Mouse (Mus musculus) adrenal gland, adult (tissue): ENCODE measurements around the gene Trem3.
A peak's percentile ranks its signal among the peaks of the same experiment; 100 is the strongest.

Experiments
- DNase-seq, 2 experiments: peaks; one replicate each; pipeline ENCODE4 v3.0.0; 2022 to 2023; ENCODE audit warnings: low spot score in 1 of 2; ENCODE audit not compliant: inconsistent age in 2 of 2

Gene Trem3

DNA sequence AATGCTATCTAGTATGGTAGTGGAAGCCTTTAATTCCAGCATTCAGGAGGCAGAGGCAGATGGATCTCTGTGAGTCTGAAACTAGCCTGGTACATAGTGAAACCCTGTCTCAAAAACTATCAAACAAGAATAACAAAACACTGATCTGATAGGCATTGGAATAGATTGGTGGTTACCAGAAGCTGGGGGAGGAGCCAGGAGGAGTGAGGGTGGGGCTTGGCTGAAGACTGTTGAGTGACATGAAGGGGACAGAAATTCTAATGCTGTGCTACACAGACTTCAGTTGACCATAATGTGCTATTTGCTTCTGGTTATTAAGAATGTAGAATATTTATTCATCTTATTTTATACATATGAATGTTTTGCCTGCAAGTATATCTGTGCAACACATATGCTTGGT, 20.7 kb downstream of the Trem3 start:
- no peak for DNase-seq

- no peak for DNase-seq
Measured at GRCm38 (mm10) chr17:48269833-48270232, 22.3 kb downstream of the Trem3 start.

DNA sequence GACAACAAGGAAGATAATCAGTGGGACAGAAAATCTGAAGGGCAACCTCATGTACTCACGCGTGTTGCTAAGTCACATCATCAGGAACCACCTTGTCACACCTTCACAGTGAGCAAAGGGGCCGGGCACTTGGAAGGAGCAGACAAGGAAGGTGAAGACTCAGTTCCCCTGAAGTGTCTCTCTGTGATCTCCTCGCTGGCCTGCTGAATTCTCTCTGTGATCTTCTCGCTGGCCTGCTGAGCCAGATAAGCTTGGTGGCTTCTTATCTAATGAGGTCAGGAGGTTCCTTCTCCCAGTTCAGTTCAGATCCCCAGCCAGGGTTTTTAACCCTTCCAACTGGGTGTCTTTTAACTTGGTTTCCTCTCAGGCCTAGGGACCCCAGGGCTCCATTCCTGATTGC, 24.6 kb downstream of the Trem3 start:
- no peak for DNase-seq

GRCm38 (mm10) chr17:48272598-48272997, 25.0 kb downstream of the Trem3 start:
- DNase-seq, result no peak

- DNase-seq, result no peak
Measured at GRCm38 (mm10) chr17:48274098-48274497, 26.5 kb downstream of the Trem3 start.

- DNase-seq, result peak; percentile 56 to 91
Measured at GRCm38 (mm10) chr17:48274885-48275284, 27.3 kb downstream of the Trem3 start.

- no peak for DNase-seq
Measured at GRCm38 (mm10) chr17:48275736-48276135, 28.2 kb downstream of the Trem3 start.

DNA sequence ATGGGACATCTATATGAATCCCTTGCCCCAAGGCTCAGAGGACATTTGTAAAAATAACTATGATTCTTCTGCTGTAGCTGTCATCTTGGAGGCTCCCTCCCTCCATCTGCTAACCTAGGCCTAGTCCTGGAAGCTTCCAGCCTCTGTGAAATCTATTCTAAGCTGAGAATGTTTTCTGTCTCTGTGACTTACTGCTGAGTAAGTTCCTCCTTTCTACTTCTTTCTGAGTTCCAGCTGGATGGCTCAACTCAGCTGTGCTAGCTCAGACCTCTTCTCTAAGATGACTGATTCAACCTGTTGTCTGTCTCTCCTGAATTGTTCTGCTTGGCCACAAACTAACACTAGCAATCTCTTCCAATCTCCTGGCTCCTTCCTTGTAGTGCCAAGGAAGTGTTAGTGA, 30.8 kb downstream of the Trem3 start:
- no peak for DNase-seq

GRCm38 (mm10) chr17:48279002-48279401, 31.4 kb downstream of the Trem3 start:
- no peak for DNase-seq

DNA sequence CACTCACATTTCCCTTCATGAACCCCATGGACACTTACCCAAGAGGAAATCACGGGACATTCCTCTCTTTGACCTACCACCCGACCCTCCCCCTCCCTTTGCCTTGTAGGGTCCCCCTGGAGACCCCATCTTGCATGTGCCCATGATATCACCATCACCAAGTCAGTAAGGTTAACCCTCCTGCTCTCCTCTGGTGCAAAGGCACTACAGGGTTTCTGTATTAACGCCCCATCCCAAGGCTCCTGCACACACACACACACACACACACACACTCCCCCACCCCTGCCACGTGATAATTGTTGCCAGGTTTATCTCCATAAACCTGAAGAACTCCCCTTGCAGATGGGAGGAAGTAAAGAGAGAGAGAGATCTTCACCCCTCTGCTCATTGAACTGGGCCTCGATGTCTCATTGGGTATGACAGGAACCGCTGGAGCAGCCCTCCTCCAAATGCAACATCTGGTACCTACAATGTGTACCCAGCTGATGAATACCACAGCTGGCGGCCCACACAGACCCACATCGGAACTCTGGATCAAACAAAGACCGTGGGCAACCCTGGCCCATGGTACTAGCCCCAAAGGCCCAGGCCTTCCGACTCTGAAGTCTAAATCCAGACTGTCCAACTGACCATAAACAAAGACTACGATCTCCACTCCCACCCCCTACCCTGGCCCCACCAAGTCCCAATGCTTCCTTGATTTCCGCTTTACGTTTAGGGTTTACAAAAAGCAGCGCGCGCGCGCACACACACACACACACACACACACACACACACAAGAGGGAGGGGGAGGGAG, 33.6 kb downstream of the Trem3 start:
- DNase-seq, result no peak

GRCm38 (mm10) chr17:48281739-48282085, 34.1 kb downstream of the Trem3 start:
- DNase-seq, result no peak

DNA sequence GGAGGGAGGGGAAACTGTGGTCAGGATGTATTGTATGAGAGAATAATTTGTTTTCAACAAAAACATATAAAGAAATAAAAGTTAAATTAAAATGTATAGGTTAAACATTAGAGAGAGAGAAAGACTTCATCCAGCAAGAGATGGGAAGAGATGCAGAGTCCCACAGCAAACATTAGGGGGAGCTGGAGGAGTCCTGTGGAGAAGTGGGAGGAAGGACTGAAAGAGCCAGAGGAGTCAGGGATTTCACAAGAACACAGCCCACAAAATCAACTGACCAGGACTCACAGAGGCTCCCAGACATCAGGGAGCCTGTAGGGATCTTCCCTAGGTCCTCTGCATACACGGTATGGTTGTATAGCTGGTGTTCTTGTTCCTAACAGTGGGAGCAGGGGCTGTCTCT, 39.2 kb downstream of the Trem3 start:
- DNase-seq, result no peak

DNA sequence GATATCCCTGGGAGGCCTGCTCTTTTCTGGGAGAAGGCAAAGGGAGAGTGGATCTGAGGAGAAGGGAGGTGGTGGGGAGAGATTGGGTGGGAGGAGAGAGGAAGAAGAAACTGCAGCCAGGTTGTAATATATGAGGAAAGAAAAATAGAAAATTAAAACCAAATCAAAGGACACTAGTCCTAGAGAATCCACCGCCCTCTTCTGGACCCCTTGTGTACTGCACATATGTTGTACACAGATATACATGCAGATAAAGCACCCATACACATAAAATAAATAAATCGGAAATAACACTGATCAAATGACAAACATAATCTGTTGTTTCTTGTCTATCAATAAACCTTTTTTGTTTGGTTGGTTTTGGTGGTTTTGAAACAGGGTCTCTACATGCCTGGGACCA, 39.7 kb downstream of the Trem3 start:
- no peak for DNase-seq

GRCm38 (mm10) chr17:48293500-48294194, 46.1 kb downstream of the Trem3 start:
- no peak for DNase-seq

DNA sequence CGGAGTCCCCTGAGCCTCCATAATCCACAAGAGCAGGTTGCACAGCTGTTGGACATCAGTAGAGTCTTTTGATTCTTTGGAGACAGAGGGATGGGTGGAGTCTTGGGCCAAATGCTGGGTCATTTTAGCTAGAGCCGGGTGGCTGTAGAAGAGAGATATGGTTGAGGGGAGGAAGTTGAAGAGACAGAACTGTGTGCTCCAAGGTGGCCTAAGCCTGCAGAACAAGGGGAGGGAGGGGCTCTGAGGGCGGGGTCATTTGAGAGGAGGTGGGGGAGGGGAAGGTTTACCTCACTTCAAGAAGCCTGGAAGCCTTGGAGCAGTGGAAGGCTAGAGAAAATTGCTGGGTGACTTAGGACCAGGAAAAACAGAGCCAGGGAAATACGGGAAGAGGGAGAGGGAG, 51.6 kb downstream of the Trem3 start, which contains the start of gene Treml2:
Gene Treml2, plus strand, starts transcription at position 296 of the 400 bp plus-strand sequence.
- DNase-seq, result no peak

GRCm38 (mm10) chr17:48299756-48300155, 52.2 kb downstream of the Trem3 start:
- no peak for DNase-seq

DNA sequence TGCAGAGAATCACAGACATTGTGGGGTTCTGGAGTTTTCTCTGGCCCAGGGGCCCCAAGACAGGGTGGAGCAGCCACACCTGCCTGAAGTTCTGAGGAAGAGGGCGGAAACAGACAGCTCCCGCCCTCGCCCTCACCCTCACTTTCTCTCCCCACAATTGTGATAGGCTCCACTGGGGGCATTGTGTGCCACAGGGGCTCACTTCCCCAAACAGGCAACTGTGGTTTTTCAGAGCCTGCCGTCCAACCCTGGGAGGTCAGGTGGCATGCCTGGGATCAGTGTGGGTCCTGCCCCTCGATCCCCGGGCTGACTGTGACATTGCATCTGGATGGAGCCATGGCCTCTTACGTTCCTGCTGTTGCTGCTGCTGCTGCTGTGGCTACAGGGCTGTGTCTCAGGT, 52.6 kb downstream of the Trem3 start:
- DNase-seq, result no peak

GRCm38 (mm10) chr17:48300861-48301260, 53.3 kb downstream of the Trem3 start:
- no peak for DNase-seq

DNA sequence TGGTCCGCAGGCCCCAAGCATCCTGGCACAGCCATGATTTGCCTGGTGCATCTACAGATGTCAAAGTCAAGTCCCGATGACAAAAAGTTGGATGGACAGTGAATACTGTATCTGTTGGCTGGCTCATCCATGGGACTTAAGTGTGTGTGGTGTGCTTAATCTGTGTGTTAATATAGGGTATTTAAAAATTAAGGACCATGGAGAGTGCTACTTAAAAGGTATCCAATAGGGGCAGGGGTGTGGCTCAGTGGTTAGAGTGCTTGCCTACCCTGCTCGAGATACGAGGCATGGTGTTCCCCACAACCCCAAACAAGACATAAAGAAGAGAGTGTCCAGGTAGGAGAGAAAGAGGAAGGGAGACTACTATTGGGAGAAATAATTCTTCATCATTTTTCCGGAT, 54.2 kb downstream of the Trem3 start:
- DNase-seq, result no peak
